Mouse (Mus musculus): ENCODE data around the gene Zfp777.

Zfp777 gene

DNA sequence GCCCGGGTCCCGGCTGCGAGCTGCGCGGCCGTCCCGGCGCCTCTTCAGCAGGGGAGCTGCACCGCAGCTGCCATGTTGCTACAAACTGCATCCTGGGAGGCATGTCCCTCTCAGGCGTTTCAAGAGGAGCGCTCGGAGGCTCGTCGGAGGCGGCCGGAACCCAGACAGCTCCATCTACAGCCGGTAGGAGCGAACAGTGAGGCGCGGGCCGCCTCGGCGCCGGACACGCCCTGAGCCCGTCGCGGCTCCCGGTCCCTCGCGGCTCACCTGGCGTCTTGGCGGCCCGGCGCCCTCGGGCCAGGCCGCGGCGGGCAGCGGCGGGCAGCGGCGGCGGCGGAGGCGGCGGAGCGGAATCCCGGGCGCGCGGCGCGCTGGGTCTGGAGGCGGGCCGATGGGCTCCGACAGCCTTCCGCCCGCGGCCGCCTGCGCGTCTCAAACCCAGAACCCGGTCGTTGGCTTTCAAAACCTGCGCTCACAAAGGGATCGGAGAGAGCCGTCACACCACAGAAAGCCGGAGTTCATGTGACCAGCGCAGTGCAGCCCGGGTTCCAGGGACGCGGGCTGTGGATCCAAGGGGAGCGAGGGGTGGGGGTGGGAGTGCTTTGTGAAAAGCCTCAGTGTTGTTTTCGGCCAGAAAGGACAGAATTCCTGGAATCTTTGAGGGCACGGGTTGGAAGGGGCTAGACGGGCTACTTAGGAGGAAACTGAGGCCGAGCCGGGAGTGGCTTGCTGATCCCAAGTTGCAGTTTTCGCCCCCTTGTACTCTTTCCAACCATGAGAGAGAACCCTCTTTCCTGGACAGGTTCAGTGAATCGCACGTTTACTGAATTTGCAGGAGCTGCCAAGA is at the start of gene Zfp777:
Gene Zfp777, minus strand, starts transcription at position 486 of the 847 bp plus-strand sequence.
- DNase-seq (ENCODE audit: low read depth, low spot score) = peak; percentile 78

DNA sequence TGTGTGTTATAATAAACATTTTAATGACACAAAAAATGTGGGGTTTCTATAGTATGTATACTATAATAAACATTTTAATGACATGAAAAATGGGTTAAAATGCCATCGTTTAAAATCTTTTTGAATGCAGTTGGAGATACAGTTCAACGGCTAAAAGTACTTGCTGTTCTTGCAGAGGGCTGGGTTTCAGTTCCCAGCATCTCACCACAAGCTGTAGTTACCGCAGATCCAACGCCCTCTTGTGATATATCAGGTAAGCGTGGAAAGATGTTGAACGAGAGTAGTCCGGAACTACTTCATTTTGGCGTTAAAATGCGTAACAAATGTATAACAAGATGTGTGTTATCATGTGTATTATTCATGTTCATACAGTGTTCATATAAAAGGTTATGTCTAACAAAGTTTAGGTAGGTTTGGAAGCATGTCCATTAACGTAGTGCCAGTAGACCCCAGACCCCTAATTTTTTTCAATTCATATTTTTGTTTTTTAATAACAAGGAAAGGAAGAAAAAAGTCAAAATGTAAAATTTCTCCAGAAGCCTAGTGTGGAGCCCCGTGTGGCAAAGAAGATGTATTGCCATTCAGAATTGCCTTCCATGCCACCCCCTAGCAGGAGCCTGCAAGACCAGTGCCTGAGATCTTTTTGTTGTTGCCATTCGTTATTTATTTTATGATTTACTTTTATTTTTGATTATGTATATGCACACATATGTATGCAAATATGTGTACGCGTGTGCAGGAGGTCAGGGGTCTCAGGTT is 38.4 kb upstream of the Zfp777 start:
- no peak for DNase-seq (ENCODE audit: low read depth, low spot score)

DNA sequence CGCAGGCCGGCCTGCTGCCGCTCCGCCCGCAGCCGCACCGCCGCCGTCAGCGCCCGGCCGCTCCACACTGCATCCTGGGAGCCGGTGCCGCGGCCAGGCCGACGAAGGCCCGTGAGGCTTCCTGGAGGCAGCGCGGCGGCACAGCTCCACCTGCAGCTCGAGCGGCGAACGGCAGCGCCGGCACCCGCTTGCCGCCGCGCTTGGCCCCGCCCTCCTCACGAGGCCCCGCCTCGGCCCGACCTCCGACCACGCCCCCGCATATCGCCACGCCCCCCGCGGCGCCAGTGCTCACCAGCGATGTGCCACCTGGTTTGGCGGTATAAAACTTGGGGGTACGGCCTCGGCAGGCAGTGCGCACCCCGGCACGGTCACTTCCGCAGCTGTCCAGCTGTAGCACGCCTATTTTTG is 37.8 kb upstream of the Zfp777 start, which contains the start of gene Zfp746:
Gene Zfp746, minus strand, starts transcription at position 123 of the 408 bp plus-strand sequence.
- peak; percentile 86 for DNase-seq (ENCODE audit: low read depth, low spot score)

DNA sequence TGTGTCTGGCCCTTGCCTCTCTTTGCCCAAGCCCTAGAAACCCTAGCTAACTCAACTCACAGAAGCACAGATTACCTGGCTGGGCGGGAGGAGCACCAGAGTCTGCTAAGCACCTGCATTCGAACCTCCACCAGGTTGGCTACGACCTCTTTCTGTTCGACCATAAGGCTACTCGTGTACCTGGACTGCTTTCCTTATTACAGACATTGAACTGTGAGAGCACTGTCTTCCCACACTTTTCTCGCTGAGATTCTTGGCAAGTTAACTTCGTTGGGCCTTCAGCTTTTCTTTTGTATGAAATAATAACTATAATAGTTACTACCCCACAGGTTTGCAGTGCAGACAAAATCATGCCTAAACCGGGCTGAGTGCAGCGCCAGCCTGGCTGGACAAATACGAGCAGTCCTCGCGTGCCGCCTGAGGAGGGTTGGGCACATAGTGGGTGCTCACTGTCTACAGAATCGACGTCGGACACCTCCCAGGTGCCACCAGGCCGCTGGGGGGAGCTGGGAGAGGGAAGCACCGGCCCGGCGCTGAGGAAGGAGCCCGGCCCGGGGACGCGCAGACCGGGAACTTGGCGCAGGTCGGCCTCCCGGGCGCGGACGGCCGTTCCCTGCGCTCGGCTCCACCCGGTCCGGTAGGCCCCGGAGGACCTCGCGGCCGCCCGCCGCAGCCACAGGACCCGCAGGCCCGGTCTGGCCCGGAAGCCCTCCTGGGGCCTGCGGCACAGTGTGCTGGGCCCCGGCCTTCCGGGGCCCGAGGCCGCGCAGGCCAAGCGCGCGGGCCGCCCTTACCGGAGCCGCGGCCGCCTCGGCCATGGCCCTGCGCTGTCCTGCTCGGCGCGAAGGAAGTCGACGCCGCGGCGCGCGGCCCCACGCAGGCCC is 37.1 kb upstream of the Zfp777 start:
- DNase-seq (ENCODE audit: low read depth, low spot score) = peak; percentile 14

DNA sequence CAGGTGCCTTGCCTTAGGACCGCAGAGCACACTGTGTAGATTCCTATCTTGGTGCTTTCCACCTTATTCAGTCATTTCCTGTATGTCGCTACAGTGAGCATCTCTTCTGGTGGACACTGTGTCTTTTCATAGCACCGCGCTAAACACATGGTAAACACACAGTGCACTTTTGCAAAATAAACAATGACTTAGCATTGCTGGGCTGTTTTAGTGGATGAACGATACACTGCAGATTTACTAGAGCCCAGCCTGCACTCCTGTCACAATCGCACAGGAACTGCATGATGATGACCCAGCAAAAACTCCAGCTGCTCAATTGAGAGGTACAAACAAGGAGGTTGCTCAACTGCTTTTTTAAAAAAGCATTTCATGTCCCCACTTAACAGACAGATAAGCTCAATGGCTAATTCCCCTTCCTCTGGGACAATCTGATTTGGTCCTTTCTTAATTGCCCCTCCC is 35.1 kb upstream of the Zfp777 start:
- no peak for DNase-seq (ENCODE audit: low read depth, low spot score)

DNA sequence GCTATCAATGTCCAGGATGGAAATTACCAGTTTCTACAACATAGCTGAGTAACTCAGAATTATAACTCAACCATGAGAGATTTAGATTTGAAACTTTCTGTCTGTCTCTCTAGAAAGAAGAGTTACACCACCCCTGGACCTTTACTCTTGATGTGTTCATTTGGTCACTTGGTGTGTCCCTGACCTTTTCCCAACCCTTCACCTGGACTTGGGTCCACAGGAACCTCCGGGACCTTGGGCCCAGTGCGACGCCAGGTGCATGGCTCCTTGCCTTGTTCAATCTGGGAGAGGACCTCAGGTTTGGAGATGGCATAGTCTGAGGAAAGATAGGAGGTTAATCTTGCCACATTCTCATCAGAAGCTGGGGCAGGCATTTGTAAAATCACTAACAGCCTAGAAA is 33.2 kb upstream of the Zfp777 start:
- no peak for DNase-seq (ENCODE audit: low read depth, low spot score)

DNA sequence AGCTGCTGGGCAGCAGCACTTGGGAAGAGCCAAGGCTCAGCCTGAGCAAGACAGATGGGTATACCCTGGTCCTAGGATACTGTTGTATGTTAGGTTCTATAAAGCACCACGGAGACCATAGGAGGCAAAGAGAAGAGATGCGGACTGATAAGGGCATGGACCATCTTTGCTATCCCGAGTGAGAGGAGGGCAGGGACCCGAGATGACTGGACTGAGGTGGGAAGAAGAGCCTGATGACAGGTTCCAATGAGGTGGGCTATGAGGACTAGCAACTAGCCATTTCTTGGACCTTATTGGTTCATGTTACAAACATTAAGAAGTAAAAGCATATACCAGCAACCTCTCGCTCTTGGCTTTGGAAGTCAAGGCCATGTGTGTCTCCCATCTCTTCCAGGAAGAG is 32.3 kb upstream of the Zfp777 start:
- no peak for DNase-seq (ENCODE audit: low read depth, low spot score)

DNA sequence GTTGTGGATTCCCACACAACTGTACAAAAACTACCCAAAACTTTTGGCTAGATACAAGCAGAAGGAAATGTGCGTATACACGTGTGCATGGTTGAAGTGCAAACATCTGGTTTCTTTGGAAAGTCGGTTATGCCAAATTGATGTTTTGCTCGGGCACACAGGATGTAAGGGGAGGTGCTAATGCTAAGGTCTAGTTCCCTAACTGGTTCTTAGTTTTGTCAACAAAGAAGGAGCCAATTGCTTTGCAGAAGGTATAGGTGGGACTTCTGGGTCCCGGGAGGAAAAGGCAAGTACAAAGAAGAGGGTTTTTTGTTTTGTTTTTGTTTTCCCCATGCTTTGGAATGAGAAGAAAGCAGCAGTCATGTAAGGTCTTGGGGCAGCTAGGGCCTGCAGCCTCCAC is 24.6 kb upstream of the Zfp777 start:
- DNase-seq (ENCODE audit: low read depth, low spot score) = peak; percentile 4

DNA sequence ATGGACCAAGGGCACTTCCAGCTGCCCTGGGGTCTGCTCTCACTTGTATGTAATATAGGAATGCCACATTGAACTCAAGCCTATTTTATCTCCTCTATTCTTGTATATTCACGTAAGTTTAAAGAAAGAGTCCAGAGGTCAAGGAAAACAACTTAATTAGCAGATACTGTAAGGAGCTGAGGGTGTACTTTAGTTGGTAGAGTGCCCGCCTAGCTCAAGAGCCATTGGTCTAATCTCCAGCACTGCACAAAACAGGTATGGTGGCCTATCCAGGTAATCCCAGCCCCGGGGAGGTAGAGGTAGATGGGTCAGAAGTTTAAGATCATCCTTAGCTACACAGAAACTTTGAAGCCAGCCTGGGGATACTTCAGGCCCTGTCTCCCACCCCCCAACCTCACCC is 18.8 kb upstream of the Zfp777 start:
- DNase-seq (ENCODE audit: low read depth, low spot score) = no peak

DNA sequence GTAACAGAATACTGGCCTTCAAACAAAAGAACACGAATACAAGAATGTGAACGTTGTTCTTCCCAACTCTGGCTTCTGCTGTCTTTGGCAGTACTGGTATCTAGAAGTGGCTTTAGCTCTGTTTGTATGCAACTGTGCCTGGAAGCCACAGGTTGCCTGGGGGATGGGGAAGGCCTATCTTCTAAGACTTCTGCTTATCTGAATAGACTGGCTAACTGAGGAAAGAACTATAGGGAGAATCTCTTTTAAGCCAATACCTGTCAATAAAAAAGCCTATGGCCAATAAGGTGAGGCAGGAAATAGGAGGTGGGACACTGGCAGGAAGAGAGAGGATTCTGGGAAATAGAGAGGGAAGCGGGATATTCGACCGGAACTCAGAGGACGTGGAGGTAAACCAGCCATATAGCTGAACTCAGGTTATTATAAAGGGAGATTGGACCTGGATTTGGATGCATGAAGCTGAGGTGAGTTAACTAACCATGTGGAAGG is 16.9 kb upstream of the Zfp777 start:
- no peak for DNase-seq (ENCODE audit: low read depth, low spot score)

DNA sequence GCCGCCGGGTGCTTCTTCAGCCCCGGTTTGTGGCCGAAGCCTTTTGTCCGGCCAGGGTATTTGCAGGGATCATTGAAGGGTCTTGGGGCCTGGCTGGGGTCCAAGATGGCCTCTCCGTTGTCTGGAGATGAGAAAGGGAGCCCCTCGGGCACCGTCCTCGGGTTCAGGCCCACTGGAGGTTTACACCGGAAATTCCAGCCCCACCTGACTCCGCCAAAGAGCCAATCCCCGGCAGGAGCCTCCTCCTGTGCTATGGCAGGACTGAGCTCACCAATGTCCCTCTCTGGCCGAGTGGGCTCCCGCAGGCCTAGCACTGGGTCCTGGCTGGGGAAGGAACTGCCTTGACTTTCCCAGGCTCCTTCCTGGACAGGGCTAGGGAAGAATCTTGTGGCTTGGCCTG is 15.7 kb upstream of the Zfp777 start:
- no peak for DNase-seq (ENCODE audit: low read depth, low spot score)

DNA sequence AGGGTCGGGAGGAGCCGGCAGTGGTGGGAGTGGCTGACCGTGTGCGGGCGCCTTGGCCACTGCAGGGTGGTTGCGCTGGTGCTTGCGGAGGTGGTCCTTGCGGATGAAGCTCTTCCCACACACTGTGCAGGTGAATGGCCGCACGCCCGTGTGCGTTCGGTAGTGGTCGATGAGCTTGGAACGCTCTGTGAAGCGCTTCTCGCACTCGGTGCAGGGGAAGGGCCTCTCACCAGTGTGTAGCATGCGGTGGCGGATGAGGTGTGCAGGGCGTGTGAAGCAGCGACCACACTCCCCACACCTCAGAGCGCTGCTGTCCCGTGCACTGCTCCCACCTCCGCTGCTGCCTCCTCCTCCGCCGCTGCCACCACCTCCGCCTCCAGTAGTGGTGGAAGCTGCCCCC is 15.2 kb upstream of the Zfp777 start:
- DNase-seq (ENCODE audit: low read depth, low spot score) = no peak

DNA sequence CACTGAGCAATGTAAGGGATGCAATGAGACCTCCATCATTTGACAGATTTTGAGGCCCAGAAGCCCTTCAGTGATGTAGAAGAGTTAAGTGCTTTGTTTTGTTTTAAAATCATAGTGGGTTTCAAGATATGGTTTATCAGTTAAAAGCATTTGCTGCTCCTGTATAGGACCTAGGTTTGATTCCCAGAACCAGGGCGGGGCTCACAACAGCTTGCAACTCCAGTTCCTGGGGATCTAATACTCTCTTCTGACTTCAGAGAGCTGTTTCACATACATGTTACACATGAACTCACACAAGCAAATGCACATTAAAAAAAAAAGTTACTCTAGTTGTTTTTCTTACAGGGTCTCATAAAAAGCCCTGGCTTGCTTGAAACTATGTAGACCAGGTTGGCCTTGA is 12.2 kb upstream of the Zfp777 start:
- no peak for DNase-seq (ENCODE audit: low read depth, low spot score)

DNA sequence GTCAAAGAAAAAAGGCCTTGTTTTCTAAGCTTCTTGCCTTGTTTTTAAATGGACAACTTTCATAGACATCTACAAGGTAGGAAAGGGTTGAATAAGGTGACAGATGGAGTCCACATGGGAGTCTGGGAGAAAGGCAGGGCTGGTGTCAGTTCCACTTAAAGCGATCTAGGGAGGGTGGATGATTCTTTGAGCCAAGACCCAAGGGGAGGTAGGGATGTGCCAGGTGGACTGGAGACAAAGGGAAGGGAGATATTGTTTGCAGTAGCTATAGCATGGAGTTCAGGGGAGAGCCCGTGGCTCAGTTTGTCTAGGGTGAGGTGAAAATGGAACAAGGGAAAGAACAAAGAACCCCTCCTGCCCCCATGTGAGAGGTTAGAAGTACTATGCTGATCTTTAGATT is 11.7 kb upstream of the Zfp777 start:
- DNase-seq (ENCODE audit: low read depth, low spot score) = no peak

DNA sequence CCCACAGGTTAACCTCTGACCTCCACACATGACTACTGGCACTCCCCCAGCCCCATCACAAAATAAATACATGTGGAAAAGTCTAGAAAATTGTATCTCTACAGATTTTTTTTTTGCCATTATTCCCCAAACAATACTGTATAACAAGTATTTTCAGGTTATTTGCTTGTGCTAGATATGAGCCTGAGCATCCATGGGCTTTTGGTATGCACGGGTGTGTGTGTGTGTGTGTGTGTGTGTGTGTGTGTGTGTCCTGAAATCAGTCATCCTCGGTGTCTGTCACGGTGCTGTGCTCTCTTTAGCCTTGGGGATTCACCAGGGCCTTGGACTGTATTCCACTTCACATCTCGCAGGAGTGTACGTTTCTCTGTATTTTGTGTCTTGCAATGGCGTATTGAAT is 3.4 kb upstream of the Zfp777 start:
- DNase-seq (ENCODE audit: low read depth, low spot score) = no peak

DNA sequence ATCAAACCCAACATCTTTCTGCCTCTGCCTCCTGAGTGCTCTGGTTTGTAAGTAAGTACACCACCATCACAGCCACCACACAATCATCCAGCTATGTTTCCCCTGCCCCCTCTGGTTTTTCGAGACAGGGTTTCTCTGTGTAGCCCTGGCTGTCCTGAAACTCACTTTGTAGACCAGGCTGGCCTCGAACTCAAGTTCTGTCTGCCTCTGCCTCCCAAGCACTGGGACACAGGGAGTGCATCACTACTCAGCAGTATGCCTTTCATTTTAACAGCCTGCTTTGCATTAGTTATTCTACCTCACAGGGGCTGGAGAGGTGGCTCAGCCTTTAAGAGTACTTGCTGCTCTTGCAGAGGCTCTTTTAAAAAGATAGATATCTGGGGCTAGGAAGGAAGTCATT is 3.0 kb upstream of the Zfp777 start:
- no peak for DNase-seq (ENCODE audit: low read depth, low spot score)

DNA sequence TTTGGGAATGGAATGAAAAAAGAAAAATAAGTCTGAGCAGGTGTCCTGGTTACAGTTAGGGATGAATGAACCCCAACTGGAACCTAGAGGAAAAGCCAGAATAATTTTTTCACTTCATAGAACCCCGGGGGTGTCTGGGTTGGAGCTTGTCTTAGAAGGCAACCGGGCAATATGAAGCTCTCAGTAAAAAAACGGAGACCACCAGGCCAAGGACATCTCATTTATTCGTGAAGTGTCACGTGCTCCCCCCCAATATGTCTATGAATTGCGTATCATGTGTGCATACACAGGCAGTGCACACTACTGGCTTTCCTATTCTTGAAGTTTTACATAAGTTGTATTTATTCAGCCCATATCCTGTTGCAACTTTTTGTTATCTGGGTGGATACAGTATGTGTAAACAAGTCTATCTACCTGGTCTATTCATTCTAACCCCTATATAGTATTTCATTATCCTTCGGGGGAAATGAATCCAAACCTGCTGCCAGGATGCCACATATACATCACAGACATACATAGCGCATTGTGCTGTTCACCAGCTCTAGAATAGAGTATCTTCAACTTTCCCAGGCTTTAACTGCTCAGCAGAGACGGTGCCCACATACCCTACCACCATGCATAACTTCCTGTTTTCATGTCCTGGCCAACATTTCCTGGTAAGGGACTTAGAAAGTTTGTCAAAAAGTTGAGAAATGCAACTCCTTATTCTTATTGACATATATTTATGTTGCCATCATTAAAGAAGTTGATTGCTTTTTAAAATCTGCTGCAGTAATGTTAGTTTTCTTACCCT is 758 bp upstream of the Zfp777 start:
- no peak for DNase-seq (ENCODE audit: low read depth, low spot score)

DNA sequence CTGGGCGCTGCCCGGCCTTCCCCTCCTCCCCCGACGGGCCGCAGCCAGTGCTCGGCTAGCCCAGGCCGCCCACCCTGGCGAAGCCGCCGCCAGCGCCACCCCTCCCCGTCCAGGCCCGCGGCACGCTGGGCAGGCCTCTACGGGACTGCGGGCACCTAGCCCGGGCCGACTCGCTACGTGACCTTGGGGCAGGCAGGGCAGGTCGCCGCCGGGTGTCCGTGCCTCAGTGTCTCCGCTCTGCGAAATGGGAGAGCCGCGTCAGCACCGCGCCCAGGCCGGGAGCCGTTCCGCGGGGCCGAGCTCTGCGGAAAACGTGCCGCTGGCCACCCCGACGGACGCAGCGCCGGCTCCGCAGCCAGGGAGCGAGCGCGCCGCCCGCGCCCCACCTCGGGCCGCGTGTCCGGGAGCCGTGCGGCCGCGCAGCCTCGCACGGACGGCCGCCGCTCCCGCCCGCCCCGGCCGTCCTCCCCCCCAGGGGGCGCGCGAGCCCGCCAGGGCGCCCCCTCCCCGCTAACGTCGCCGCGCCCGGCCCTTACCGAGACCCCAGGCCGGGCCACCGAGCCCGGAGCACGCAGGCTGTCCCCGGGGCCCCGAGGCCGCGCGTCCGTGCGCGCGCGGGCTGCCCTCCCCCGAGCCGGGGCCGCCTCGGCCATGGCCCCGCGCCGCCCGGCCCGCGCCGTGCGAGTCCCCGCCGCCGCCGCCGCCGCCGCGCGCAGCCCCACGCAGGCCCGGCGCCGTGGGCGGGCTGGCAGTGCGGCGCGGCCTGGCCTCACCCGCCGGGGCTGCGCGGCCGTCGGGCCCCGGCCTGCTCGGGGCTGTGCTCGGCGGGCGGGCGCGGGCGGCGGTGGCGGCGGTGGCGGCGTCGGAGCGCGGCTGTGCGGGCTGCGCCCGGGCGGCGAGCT is 1.0 kb downstream of the Zfp777 start:
- DNase-seq (ENCODE audit: low read depth, low spot score) = peak; percentile 4

DNA sequence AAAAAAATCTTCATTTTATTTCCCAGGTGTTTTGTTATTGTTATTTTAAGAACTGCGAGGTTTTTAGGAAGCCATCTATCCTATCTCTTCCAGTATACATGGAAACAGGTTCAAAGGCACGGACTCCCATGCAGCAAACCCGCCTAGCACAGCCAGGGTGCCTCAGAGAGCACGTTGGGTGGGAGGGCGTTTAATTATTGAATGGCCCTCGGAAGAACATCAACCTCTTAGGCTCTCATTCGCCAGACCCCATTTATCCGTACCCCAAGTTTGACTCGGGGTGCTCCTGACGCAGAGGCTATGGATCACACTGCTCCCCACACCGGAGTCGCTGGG is 1.6 kb downstream of the Zfp777 start:
- peak; percentile 9 for DNase-seq (ENCODE audit: low read depth, low spot score)

DNA sequence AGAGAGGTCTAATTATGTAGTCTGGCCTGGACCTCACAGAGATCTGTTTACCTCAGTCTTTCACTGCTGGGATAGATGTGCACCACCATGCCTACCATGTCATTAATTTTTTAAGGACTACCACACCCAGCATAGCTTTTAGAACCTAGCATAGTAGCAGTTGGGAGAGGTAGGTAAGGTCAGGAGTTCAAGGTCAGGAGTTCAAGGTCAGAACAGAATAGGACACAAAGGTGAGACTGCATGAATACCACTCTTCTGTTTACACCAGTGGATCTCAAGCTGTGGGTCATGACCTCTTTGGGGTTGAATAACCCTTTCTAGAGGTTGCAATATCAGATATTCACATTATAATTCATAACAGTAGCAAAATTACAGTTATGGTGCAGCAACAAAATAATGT is 16.1 kb downstream of the Zfp777 start:
- DNase-seq (ENCODE audit: low read depth, low spot score) = no peak
